Mouse (Mus musculus): ENCODE data around the gene Rhbdl3.
"Not testable (repeated sequence)": the region's sequence is repeated elsewhere in the genome, so short reads cannot be mapped to it uniquely, and the experiment has no call there.

The Rhbdl3 gene

DNA sequence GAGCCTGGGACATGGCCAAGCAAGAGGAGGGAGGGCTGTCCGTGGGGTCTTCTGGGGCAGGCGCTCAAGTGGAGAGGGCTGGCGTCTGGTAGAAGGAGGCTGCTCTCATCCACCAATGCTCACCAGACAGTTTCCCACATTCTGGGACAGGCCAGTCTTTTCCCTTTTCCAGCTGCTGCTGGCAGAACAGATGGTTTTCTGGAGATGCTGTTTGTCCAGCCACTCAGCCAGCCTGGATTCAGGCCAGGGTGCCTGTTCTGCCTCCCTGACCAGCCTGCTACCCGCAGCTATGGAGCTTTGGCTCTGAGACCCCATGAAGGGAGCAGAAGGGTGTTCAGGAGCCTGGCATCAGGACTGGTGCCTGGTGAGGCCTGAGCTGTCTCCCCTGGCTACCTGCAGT lies 10.6 kb downstream of the Rhbdl3 start:
- no peak for ATAC-seq (ENCODE audit: insufficient number of reproducible peaks, low FRiP score, low TSS enrichment)

DNA sequence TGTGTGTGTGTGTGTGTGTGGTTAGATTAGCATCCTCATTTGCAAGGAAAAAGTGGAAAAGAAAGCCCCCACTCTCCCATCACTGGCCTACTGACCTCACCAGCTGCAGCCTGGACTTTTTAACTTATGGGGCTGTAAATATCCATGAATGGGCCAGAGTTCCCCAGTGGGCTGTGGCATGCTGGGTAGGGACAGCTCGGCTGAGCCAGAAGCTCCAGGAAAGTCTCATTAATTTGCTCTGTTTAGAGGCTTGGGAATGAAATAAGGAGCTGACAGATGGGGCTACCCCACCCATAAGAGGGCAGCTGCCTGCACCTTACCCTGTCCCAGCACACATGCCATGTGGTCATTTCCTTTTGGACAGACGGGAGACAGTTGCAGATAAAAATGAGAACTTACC lies 11.3 kb downstream of the Rhbdl3 start:
- no peak for ATAC-seq (ENCODE audit: insufficient number of reproducible peaks, low FRiP score, low TSS enrichment)

DNA sequence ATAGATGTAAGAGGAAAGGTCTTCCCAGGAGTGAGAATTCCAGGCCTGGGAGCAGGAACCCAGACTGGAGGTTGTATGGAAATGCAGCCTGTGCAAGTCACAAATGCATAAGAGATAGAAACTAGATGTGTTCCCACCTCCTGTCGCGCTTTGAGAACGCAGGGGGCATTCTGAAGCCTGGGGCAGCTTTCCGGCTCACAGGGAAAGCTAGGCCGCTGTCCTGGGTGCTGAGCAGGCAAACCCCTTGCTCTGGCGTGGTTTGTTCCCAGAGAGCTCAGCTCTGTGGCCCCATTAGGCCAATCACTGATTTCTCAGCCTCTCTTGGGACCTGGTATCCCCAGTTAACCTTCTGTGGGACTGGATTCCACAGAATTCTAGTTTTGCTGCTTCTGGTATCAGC lies 11.9 kb downstream of the Rhbdl3 start:
- no peak for ATAC-seq (ENCODE audit: insufficient number of reproducible peaks, low FRiP score, low TSS enrichment)

DNA sequence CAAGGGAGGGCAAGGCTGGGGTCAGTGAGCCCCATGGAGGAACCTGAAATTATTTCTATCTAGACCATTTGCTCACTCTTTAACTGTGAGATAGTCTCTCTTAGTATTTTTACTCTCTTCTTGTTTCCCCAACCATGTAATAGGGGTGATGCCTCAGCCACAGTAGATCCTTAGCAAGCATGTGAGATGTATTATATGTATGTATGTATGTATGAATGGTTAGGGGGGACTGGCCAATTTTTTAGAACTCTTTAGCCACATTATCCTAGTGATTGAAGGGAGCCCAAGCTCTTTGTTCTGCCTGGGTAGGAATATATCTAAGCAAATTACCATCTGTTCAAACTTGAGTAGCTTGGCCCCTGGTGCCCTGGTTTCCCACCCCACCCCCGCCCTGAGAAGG lies 12.8 kb downstream of the Rhbdl3 start:
- ATAC-seq (ENCODE audit: insufficient number of reproducible peaks, low FRiP score, low TSS enrichment): no peak

DNA sequence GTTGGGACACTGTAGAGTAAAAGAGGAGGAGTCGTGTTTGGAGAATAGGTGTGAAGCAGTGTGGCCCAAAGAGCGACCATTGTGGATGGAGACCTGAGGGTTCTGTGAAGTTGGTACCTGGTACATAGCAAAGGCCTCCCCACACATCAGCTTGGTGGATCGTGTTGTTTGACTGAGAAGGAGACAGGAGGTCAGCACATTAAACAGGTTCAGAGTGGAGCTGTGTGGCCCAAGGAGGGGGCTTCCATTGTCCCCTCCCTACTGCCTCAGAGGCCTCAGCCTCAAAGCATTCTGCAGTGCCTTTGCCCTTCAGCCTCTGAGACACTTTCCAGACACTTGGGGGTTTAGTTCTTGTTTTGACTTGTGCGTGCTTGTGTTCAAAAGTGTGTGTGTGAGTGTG lies 13.2 kb downstream of the Rhbdl3 start:
- no peak for ATAC-seq (ENCODE audit: insufficient number of reproducible peaks, low FRiP score, low TSS enrichment)

DNA sequence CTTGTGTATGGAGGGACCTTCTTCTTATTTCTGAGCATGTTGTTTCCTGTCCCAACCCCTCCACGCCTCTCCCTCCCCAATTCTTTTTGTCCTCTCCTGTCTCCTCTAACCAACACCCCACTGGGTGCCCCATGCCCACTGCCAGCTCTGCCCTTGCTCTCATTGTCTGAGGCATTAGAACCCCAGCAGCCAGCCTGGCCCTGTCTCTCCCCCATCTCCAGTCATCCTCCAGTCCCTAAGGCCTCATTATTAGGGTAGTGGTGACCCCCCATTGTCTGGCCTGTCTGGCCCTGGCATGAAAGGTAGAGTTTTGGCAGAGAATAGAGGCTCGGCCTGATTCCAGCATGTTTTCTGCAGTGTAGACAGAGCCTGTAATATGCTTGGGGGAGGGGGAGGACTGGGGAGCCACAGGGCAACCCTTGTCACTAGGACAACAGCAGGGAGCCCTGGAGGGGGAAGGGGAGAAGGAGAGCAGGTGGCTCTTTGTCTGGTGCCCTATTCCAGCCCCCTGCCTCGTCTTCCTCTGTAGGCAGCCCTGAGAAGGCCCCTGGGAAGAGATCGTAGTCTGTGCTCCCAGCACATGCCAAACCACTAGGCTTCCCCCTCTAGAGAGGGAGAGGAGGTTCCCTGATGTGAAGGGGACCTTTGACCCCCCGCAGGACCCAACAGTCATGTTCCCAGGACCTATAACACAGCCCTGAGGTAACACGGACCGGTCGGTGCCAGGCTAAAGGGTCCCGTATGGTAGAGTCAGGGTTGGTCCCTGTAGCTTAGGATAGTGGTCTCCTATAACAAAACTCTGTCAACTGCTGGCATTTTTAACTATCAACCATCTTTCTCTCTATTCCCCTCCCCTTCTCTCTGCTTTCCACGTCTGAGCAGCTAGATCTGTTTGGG lies 15.3 kb downstream of the Rhbdl3 start:
- no peak for ATAC-seq (ENCODE audit: insufficient number of reproducible peaks, low FRiP score, low TSS enrichment)

DNA sequence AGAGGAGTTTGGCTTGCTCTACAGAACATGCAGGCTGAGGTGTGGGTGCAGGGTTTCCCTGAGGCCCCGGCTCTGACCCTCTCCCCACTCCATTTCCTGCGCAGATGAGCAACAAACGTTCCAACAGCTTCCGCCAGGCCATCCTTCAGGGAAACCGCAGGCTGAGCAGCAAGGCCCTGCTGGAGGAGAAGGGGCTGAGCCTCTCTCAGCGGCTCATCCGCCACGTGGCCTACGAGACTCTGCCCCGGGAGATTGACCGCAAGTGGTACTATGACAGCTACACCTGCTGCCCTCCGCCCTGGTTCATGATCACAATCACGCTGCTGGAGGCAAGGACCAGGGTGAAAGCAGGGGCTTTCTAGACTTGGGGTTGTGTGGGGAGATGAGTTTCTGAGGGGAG lies 22.5 kb downstream of the Rhbdl3 start:
- no peak for ATAC-seq (ENCODE audit: insufficient number of reproducible peaks, low FRiP score, low TSS enrichment)

DNA sequence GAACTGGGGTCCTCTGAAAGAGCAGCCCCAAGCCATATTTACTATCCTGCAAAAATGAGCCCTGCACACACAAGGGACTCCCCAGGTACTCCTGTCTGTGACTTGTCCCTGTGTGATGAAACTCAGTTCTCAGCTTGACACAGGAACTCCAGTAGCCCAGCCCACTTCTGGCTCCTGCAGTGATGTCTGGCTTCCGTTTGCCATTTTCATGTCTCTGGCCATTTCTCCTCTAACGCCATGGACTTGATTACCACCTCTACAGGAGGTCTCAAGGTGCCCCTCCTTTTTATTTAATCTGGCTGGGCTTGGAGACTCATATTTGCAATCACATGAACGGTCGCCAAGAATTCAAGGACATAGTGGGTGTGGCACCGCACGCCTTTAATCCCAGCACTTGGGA lies 23.9 kb downstream of the Rhbdl3 start:
- no peak for ATAC-seq (ENCODE audit: insufficient number of reproducible peaks, low FRiP score, low TSS enrichment)

DNA sequence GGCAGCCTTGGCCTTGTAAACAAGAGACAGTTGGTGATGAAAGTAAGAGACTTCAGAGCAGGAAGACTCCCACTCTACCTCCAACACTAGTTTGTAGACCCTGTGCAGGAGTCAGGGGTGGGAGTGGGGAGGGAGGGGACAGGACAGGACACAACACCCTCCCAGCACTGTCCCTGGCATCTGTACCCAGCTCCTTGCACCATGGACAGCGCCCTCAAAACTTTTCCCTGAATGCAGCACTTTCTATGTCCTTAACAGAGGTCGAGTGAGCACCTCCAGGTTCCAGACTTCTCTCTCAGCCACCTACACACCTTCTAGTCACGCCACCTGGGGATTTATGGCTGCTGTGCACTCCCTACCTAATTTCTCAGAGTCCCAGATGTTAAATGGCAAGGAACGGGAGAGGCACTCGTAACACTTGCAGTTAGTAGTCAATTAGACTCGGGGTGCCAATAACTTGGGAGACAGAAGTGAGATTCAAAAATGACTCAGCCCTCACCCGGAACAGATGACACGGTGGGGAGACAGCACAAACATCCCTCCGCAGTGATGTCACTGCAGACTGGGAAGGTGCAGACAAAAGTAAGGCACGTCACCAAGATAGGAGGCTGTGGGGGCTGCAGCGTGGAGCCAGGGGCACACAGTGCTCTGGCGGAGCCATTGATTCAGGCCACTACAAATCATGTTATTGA lies 32.1 kb downstream of the Rhbdl3 start:
- ATAC-seq (ENCODE audit: insufficient number of reproducible peaks, low FRiP score, low TSS enrichment): no peak

DNA sequence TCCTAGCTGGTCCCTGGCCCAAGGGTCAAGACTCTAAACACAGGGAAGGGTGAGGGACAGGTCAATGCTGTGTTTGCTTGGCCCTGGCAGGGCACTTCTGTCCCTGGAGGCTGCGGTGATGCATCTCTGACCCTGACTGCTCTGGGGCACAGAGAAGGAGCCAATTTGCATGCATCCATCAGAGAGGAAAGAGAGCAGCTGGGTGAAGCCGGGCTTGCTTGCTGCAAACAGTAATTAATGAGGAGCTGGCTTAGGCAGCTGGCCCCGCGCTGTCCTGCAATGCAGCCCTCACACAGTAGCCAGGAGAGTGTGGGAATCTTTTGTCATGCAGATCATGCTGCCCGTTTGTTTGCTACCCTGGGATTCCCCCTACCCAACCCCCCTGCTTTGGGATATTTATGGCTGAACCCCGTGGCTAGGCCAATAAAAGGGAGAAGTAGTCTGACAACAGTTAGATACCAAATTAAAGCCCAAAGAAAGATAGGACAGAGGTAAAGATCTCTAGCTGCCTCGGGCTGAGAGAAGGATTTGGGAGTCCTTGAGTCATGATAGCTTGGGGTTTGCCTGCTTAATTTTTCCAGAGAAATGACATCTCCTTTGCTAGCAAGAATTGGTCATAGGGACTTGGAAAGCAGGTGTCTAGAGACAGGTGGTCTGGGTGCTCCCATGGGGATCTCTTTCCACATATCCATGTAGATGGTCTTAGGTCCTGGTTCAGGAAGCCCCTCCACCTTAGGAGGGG lies 35.1 kb downstream of the Rhbdl3 start:
- no peak for ATAC-seq (ENCODE audit: insufficient number of reproducible peaks, low FRiP score, low TSS enrichment)

DNA sequence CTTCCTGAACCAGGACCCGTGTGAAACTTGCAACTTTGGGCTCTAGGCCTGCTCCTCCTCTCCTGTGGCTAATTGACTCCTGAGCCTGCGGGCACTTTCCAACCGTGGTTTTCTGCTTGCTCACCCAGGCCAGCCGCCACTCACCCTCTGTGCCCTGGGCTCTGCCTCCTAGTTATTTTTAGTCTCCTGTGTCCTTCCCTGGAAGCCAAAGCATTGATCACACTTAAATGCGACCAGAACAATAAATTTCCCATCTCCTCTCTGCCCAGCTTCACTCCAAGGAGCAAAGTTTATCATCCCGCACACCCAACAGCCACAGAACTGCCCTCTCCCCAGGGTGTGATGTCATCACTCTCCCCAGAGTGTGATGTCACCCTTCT lies 35.6 kb downstream of the Rhbdl3 start:
- ATAC-seq (ENCODE audit: insufficient number of reproducible peaks, low FRiP score, low TSS enrichment): no peak

DNA sequence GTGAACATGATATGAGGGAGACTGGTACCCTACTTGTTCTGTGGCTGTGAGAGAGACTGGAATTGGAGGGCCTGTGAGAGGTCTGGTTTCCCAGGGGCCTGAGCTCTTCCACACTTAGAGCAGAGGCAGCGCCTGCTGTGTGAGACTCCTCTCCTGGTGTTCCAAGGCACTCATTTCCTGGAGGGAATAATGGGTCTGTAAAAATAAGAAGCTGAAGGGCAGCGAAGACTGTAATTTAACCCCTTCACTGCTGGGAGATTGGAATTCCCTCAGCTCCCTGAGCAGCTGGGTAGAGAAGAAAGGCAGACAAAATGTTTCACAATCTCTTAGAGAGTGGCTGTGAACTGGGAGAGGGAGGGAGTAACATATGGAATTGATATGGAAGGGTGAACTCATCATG lies 41.8 kb downstream of the Rhbdl3 start:
- ATAC-seq (ENCODE audit: insufficient number of reproducible peaks, low FRiP score, low TSS enrichment): no peak

DNA sequence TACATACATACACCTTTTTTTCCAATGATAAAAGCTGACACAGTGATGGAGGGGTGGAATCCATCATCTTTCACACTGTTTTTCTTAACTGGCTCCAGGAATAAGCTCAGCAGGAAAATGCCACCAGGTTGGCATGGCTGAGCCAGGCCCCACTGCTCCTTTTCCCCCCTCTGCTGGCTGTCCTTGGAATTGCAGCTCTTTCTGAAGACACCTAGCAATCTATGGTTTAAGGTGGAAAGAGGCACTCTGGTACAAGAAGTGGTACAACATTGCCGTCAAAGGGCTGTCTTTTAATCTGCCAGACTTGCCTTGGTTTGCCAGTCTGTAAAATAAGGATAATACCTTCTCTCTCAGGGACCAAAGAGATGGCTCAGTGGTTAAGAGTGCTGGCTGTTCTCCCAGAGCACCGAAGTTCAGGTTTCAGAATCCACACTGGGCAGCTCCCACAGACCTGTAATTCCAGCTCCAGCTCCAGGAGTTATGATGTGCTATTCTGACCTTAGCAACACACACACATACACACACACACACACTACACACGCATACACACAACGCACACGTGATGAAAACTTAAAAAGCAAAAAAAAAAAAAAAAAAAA lies 51.2 kb downstream of the Rhbdl3 start:
- ATAC-seq (ENCODE audit: insufficient number of reproducible peaks, low FRiP score, low TSS enrichment): peak; percentile 49; the same call in 1 of the 2 replicates

DNA sequence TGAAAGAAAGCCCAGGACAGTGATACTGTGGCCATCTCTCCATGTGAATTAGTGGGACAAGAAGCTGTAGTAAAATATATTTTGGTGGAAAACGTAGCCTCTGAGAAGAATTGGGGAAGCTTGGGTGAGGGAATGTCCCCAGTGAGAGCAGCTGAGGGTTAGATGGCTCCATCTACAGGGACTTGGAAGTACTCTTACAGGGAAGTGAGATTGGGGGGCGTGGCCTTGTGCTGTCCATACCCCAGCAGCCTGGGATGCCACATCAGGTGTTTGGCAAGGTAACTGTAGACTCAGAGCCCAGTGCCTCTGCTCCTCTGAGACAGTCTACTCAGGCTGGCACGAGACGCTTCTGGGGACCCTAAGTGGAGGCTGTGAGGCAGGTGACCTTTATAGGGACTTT lies 54.1 kb downstream of the Rhbdl3 start:
- no peak for ATAC-seq (ENCODE audit: insufficient number of reproducible peaks, low FRiP score, low TSS enrichment)

DNA sequence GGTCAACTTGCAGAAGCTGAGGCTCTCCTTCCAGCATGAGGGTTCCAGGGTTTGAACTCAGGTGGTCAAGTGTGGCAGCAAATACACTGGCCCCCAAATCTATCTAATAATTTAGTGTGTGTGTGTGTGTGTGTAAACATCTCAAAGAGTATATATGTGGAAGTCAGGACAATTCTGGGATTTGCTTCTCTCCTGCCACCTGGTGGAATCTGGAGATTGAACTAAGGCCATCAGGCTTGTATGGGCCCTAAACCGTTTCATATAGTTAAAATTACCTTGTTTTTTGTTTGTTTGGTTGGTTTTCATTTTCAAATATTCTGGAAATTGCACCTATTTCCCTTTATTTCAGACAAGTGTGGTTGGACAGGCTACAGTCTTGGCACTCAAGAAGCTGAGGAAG lies 68.2 kb downstream of the Rhbdl3 start:
- ATAC-seq (ENCODE audit: insufficient number of reproducible peaks, low FRiP score, low TSS enrichment): no peak

DNA sequence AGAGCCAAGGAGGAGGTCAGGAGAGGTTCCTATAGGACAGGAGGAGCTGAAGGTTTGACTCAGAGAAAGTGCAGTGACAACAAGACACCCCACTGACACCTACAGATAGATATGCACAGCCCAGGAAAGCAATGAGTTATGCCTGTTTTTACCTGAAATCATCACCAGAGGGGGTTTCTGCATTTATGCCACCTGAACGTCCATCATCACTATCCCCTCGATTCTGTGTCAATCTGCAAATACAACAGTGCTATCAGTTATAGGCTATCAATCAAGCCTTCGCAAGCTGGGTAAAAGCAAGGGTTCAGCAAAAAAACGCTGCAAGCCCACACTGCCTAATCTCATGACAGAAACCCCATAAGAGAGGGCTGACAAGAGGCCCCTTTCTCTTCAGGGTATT lies 75.9 kb downstream of the Rhbdl3 start:
- no peak for ATAC-seq (ENCODE audit: insufficient number of reproducible peaks, low FRiP score, low TSS enrichment)

DNA sequence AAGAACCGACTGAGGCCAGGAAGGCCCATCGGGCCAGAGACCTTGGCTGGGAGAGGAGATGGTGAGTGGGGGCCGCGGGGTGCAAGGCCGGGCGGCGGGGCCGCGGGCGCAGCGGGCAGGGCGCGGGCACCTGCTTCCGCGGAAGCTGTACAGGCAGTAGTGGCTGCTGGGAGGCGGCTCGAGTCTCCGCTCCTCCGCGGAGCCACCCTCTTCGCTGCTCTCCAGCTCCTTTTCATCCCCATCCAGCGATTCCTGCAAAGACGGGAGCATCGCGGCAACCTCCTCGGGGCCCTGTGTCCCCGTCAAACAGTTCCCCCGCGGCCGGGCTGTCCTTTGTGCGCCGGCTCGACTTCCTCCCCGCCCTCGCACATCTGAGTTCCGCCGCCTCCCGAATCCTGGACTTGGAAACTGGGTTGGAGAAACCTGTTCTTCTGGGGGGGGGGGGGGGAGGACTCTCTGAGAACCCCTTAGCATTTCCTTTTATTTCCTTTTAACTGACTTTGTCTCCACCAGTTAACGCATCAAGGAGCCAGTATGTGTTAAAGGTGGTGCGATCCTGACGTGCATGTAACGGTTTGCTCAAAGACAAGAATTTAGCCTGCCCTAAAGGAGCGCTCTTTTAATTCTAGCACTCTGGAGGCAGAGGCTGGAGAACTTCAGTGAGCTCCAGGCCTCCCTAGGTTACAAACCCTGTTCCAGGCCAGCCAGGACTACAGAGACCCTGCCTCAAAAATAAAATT lies 77.2 kb downstream of the Rhbdl3 start, which contains the start of gene 5730455P16Rik:
Gene 5730455P16Rik (minus strand): TSS at position 323 of the 740 bp plus-strand sequence.
- ATAC-seq (ENCODE audit: insufficient number of reproducible peaks, low FRiP score, low TSS enrichment): peak; percentile 61; the same call in 1 of the 2 replicates

DNA sequence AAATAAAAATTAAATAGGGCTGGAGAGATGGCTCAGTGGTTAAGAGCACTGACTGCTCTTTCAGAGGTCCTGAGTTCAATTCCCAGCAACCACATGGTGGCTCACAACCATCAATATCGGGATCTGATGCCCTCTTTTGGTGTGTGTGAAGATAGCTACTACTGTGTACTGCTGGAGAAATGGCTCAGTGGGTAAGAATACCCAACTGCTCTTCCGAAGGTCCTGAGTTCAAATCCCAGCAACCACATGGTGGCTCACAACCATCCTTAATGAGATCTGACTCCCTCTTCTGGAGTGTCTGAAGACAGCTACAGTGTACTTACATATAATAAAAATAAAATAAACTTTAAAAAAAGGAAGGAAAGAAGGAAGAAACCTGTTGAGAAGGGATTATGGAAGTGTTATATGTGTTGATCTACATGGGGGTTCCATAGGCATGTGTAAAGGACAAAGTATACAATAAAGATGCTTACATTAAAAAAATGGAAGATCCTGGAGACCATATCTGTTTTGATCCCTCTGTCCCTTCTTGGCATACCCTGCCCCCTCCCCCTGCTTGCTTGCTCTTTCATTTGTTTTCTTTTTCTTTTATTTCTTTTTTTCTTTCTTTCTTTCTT lies 77.8 kb downstream of the Rhbdl3 start:
- not testable (repeated sequence) for ATAC-seq (ENCODE audit: insufficient number of reproducible peaks, low FRiP score, low TSS enrichment)

DNA sequence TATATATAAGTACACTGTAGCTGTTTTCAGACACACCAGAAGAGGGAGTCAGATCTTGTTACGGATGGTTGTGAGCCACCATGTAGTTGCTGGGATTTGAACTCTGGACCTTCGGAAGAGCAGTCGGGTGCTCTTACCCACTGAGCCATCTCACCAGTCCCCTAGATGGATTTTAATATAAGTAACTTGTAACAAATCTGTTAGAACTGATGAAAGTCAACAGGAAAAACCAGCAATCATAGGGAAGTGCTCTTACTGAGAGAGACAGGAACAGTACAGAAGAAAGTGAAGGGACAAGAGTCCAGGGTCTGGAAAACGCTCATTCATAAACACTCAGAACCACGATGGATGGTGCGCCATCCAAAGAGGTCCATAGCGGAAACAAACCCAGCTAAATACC lies 78.5 kb downstream of the Rhbdl3 start:
- not testable (repeated sequence) for ATAC-seq (ENCODE audit: insufficient number of reproducible peaks, low FRiP score, low TSS enrichment)

Data from cerebellum, adult (tissue).